Mouse (Mus musculus): ENCODE measurements at regions not wholly inside any gene's neighbourhood (a gene's known extent, or its start where the extent isn't known, plus 50 kb on each side); places are given as distances from the start of the nearest gene placed in this dataset.

- TF ChIP-seq CTCF (IDR thresholded peaks at IDR 0.05; ENCODE audit: low read depth) (no peak), EP300 (IDR thresholded peaks at IDR 0.05; ENCODE audit: low read depth) (no peak)
Measured at GRCm38 (mm10) chr6:71021353-71021752, 65.0 kb downstream of the Foxi3 start.
